Mouse (Mus musculus) c-Kit-positive CD71-negative TER-119-negative erythroid progenitor cells, embryonic 14.5 days (primary cell): ENCODE measurements at regions not wholly inside any gene's neighbourhood (a gene's known extent, or its start where the extent isn't known, plus 50 kb on each side); places are given as distances from the start of the nearest gene placed in this dataset.
"Not testable (repeated sequence)": the region's sequence is repeated elsewhere in the genome, so short reads cannot be mapped to it uniquely, and the experiment has no call there.

Experiments
- DNase-seq: peaks from one replicate; pipeline ENCODE4 v3.0.0-alpha.2; 2013; ENCODE audit warnings: low read depth

DNA sequence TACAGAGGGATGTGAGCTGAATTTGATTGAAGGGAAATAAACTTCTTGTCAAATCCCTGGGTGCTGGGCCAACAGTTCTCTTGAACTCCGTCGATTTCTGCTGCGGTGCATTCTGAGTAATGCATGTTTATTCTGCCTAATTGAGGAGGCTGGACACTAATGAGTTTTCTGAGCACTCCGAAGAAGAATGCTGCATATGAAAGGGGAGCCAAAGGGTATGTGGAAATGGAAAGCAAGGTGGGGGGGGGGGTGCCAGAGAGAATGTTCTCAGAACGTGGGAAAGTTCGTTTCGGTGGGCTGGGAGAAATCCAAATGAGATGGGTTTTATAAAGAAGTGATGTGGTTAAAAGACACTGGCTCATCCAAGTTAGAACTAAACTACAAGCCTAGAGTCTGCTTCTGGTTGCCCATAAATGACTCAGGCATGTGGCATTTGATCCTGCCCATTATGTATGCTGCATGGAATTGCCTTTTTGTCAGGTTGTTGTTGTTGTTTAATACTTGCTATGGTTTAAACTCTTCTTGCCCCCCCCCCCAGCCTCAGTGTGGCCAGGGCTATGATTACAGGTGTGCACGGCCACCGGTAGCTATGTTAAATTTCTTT, 455.7 kb upstream of the Smim15 start:
- no peak for DNase-seq

DNA sequence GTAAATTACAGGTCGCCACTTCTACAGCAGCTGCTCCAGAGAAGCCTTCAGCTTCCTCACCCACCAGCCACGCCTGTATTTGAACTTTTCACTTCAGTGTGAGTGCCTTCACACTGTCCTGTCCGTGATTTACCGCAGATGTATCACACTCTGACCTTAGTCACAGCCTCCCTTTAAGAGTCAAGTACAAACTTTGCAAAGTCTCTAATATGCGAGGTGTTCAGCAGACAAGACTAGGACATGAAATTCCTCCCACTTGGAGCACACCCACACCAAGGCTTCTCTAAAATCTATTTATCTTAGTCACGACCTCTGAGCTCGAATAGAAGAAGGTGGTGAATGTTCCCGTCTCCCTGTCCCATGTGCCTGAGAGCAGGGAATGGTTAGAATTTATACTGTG, 456.6 kb upstream of the Smim15 start:
- no peak for DNase-seq

DNA sequence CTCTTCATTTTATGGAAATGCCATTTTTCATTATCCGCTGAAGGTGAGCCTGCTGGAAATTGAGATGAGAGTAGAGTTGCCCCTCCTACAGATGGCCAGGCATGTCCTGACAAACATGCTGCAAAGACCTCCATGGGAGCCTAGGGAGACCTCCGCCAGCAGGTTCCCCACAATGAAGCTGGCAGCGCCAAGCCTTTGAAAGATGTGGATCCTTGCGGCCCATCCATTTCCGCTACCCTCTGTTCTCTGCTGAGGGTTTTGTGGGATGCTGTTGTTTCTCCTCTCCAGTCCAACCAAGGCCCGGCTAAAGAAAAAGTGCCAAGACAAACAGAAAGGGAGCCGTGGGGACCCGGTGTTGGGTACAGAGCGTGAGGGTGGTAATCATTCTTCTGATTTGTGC, 458.3 kb upstream of the Smim15 start:
- DNase-seq = no peak

DNA sequence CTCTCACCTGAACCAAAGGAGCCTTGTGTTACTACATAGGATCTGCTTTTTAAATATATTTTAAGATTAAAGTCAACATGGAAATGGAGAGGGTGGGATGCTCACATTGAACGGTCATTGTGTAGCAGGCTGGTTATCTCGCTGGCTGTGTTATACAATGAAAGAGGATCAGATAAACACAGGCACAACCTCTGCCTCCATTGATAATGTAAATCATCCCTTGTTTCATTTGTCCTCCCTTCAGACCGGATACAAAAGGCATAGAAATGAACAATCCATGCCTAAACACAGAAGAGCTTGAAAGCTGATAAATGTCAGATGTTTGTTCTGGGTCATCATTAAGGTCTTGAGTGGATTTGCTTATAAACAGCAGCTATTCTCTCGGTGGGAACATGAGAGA, 458.9 kb upstream of the Smim15 start:
- DNase-seq = no peak

DNA sequence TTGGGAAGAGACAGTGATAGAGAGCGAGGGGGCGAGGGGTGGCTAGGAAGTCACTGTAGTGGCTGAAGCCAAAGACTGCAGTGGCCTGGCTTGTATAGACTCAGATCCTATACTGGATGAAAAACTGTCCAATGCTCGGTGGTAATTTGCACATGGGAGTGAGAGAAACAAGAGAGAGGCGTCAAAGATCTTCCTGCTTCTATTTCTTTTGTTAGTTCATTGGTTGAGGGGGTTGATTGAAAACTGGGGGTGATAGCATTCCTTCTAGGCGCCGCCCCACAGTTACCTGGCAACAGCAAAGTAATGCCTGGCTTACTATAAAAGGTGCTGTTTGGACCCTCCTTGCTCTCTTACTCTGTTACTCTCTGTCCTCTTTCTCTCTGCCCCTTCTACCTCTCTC, 465.3 kb upstream of the Smim15 start:
- DNase-seq = no peak

DNA sequence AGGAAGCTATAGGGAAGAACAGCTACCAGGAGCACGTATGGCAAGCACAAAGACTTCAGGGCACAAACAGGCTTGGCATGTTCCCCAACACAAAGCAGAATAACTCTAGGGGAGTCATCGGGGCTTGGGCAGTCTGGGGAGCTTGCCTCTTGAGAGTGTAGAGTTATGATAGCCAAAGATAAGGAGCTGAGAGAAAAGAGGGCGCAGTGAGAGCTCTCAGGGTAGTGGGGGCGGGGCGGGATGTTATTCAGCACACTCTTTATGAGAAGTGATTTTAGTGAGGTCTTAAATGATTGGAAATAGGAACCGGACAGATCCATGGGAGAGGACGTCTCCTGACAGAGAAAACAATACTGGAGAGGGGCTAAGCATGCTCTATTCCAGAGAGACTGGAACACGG, 466.4 kb upstream of the Smim15 start:
- no peak for DNase-seq

DNA sequence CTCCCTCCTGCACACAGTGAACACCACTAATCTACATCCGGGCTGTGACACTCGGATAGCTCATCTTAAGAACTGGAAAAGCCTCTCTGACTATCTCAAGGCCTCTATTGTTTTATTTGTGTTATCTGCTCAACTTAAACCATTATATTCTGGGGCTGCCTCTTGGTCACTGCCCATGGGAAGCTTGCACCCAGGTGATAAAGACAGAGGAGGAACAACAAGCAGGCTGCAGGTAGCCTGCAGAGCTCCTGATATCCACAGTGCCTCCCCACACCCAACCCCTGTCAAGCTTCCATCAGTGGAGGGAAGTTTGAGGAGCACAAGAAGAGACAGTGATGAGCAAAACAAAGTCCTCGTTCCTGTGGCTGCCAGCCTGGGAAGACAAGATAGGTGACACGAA, 467.0 kb upstream of the Smim15 start:
- no peak for DNase-seq

DNA sequence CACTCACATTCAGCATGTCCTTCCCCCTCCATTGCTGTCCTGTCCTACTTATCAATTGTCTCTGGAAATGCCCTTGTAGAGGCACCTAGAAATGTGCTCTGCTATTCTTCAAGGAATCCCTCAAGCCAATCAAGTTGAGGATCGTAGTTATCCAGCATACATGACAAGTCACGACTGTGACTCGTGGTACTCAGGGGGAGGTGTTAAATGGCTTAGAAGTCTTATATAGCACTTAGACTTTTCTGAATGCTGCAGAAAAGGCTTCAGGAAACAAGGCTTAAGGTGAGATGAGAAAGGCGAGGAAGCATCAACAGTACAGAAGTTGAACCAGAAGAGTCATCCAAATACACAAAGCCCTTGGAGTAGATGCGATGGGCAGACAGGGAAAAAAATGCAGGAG, 467.5 kb upstream of the Smim15 start:
- DNase-seq = no peak

DNA sequence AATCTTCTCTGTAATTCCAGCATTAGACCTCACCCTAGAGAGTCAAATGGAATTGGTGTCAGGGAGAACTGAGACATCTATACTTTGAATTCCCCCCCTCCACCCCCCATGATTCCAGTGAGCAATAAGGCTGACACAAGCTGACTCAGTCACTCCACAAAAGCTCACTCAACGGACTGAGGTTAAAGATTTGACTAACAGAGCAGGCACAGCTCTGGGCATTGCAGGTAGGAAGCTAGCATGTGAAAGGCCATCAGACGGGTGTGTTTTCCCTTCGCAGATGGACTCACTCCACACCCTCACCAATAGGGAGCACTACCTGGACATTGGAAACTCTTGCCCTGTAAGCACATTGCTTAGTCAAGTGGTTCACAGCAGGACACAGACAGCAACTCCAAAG, 469.2 kb upstream of the Smim15 start:
- DNase-seq = no peak

DNA sequence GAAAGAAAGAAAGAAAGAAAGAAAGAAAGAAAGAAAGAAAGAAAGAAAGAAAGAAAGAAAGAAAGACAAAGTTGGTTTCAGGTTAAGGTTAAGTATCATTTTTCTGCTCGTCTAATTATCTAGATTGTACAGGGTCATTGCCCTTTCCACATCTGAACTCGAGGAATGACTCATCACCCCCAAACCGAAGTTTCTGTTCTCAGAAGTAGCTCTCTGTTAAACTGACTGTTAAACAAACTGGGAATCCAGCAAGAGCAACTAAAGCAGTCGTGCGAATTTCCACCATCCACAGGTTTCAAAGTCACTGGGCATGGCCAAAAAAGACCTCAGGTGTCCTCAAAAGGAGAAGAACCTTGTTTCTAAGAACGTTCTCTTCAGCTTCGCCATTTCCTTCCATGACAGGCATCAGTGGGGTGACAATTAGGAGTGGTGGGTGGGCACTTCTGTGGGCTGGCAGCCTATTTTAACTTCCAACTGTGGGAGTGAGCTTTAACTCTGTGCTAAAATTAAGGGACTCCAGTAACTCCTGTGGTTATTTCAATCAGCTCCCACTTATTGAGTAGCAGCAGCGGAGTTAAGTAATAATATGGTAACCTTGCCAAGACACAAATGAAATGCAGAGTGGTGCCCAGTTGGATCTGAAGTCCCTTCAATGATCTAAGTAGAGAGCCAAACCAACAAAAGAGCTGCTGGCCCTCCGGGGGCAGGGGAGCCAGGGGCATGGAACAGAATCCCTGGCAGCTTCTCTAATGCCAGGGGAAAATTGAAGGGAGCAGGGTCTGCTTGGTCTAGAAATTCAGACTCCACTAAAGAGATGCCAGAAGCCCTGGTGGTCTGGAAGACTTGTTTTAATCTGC, 470.5 kb upstream of the Smim15 start:
- DNase-seq = no peak

DNA sequence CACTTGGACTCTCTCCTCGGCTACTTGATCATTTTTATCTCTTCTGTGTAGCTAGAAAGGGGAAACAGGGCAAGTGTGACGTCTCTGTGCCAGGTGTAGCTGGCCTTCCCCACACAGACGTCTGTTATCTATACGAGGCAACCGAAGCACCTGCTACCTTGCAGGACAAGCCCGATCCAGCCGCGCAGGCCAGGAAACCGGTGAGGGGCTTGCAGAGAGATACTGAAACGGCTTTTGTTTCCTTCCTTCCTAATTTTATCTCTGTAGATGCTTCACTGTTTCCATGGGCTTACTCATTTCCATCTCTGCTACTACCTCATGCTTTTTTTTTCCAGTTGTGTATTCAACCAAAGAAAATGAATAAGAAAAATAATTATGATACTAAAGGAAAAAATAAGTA, 472.7 kb upstream of the Smim15 start:
- no peak for DNase-seq

DNA sequence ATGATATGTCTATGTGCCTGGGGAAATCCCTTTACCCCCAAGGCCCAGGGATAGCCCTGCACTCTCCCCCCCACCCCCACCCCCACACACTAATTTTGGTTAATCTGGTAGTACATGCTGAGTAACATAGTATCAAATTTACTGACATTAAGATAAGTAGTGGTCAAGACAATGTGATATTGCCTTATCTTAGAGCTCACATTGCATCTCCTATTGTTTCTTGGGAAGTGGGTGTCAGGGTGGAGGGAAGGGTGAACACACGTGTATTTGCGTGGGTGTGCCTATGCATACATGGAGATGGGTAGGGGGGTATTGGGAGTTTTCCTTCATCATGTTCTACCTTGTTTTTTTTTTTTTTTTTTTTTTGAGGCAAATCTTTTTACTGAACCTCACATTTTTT, 474.8 kb upstream of the Smim15 start:
- no peak for DNase-seq

DNA sequence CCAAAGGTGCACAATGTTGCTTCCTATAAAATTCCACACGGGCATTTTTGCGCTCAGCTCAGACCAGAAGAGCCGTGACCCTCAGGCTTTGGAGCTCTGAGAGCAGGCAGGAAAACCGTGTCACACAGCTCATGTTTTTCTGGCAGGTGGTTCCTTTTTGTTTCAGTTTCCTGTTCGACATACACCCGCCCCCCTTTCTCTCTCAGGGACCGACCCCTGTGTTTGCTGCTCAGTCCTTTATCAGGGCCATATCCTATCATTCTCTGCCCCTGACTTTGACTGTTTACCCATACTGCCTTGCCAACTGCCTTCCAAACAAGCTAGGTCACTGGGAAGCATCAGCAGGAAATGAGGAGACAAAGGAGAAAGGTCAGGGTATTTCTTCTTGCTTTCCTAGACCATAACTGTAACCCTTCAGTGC, 475.5 kb upstream of the Smim15 start:
- DNase-seq = no peak

DNA sequence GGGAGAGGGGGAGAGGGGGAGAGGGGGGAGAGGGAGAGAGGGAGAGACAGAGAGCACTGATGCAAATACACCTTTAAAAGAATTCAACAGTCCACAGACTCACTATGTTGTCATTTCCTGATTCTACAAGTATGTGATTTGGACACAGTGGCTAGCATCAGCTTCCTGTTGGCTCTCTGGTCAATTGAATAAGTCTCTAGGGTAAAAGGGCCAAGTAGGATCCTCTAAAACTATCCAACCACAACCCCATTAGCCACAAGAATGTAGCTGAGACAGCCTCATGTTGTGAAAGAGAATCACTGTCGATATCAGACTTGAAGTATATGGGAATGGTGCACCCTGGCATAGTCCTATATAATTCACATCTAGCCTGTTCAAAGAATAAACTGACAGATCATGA, 481.8 kb upstream of the Smim15 start:
- no peak for DNase-seq

DNA sequence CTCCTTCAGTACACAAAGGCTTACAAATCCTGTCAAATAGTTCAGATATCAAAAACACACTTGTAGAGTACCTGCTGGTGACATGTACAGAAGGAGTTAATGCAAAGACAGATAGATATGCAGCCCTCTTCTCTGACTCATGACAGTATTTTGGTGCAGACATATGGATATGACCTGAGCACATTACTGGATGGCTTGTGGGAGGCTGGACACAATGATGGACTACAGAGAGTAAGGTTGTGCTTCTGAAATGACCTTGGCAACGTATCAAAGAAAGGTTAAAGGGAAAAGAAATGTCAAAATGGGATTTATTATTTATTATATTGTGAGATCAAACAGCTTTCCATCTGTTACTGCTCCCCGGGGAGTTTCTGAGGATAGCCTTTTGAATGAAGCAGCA, 482.7 kb upstream of the Smim15 start:
- no peak for DNase-seq

DNA sequence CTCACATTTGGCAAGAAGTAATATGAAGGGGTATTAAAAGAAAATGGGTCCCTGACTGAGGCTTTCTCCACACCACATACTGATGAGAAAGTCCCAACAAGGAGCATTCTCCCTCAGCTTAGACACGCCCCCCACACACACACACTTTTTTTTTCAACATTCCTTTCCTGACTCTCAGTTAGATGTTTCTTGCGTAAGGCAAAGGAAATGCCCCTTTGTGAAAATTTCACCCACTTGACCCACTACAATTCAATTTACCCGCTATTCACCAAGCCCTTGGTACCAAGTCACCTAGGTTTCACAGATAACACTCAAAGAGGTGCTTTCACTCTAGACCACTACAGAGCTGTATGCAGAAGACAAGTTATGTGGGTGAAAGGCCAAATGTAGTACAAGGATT, 488.3 kb upstream of the Smim15 start:
- no peak for DNase-seq

DNA sequence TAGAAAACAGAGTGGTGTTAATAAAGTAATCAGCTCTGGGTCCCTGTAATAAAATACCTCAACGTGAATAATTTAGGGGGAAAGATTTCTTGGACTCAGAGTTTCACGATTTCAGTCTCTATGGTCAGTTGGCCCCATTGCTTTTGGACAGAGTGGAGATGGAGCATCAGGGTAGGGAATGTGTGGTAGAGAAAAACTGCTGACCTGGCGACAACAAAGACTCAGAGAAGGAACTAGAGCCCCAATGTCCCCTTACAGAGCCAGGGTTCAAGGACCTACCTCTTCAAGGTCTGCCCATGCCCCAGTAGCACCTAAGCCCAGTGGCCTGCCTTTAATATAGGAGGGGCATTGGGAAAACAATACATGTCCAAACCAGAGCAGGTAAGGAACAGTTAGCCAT, 490.2 kb upstream of the Smim15 start:
- no peak for DNase-seq

DNA sequence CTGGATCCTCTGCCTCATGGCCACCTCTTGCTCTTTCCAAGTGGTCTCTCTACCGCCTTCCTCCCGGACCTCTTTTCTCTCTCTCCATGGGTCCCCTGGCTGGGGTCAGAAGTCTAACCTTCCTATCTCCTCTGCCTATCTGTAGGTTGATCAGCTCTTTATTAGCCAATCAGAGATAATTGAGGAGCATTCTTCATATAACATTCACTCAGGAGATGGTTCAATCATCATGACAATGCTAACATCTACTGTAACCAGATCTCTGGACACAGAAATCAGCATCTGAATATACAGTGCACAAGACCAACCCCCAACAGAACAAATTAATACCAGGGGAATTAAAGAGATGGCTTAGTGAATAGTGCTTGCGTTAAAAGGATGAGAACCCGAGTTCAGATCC, 492.1 kb upstream of the Smim15 start:
- no peak for DNase-seq

DNA sequence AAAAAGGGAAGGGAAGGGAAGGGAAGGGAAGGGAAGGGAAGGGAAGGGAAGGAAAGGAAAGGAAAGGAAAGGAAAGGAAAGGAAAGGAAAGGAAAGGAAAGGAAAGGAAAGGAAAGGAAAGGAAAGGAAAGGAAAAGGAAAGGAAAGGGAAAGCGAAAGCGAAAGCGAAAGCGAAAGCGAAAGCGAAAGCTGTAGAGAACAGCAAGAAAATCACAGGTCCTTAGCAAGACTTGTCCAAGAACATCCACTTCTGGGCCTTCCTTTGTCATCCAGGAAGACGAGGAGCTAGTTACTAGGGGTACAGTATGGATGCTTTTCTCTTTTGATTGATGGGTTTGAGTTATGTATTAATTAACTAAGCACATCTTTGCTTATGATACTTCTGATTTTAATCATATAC, 494.3 kb upstream of the Smim15 start:
- DNase-seq = not testable (repeated sequence)

DNA sequence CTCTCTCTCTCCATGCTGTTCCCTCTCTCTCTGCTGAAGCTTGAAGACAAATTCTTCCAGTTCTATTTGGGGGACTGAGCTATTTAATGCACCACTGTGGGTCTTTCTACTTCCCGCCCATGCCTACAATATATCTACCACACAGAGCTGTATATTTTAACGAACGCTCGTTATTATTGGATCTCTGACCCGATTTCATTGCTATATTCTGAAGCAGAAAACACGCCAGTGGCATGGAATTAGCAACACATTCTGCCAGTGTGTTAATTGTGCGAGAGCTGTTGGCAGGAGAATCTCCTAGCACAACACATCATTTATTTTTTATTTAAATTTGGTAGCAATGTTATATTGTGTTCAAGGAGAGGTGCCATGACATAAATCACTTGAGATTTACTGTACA, 497.2 kb upstream of the Smim15 start:
- no peak for DNase-seq

DNA sequence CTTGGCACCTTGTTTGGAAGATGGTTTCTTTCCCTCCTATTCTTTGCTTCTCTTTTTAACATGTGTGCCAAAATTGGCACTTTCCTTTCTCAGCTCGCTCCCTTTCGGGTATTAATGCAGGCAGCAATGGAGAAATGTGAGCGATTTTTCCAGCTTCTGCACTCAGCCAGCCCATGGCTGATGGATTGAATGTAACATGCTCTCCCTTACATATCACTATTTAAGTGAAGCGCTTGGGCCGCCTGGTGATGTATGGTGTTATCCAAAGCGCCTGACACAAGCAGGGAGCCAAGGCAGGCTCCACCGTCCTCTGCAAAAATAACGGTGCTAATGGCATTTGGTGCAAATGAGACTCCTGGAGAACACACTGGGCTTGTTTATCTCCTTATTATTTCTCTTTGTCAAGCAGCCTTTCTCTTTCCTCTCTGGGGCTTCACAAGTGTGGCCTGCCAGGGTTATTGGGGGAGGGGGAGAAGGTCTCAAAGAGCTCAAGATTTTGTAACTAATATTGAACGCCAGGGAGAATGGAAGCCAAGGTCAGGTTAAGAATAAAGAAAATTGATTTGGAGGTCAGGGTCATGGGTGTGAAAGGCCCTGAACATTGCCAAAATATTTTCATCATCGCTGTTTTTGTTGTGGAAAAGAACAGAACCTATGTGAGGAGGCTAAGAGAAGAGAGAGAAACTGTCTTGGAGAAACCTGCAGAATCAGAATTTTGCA, 497.9 kb upstream of the Smim15 start:
- DNase-seq = no peak

DNA sequence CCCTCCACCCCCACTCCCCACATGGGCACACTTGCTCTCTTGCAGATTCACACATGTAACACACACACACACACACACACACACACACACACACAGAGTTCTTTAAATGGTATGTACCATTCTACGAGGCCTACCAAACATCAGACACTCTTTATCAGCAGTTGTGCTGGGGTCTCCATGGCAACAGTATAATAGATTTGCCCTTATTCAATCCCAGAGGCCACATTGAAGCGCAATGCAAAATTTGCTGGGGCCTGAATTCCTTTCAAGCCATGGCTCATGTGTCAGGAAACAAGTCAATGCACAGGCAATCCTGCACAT, 502.7 kb upstream of the Smim15 start:
- DNase-seq = no peak

DNA sequence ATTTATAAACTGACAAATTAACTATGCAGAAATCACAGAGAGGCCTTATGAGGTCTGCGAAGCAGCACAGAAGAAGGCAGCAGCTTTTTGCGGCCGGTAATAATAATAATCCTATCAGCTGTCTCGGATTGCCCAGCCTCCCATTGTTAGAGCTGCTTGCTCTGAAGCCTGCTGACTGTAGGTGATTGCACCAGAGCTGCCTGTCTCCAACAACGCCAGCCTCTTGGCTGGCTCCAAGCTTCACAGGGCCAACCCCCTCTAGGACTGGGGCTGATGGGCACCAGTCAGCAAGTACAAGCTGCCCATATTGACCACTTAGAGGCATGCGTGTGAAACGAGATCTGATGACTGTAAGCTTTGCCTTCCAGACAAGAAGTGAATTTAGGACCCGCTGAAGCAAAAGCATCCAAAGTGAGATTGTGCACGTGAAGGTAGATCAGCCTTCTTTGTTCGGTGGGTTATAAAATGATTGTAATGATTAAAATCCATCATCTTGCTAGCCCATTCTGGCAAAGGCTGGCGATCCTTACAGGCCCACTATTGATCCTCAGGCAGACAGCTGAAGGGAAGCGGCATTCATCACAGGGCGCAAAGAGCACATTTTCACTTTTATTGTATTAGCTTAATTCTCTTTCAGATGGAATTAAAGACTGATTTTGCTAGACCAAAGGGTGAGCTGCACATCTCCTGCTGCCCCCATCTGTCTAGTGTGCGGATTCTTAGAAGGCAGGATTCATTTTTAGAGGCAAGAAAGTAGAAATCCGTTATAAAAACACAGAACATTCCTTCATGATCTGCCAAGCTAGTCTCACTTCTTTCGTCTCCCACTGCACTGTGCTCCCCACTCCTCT, 503.2 kb upstream of the Smim15 start:
- DNase-seq = no peak
